Mouse (Mus musculus) neural tube, embryonic 15.5 days (tissue): Measurements from ENCODE around the gene 1110008L16Rik. TPM values are rescaled to one million over a fixed set of nuclear protein-coding genes. Genes with fewer than 3 reads are reported as not detected.
"Not testable (repeated sequence)": the region's sequence is repeated elsewhere in the genome, so short reads cannot be mapped to it uniquely, and the experiment has no call there.

Source experiments
- ATAC-seq: fragments of 200-750 bp; cut with Nextera tagmentation; 2 replicates; pipeline ENCODE4 v1.8.0; 2017; ENCODE audit warnings: mild to moderate bottlenecking, moderate TSS enrichment, moderate library complexity; ENCODE audit not compliant: low FRiP score
- H3K27ac ChIP-seq: fragments of 300-500 bp; sonication (generic); replicated peaks from 2 replicates; pipeline ENCODE4 v1.5.1; 2015; ENCODE audit warnings: mild to moderate bottlenecking, inconsistent platforms
- H3K27me3 ChIP-seq: fragments of 300-500 bp; sonication (generic); replicated peaks from 2 replicates; pipeline ENCODE4 v1.6.1; 2015; ENCODE audit warnings: inconsistent platforms
- H3K36me3 ChIP-seq: fragments of 300-500 bp; sonication (generic); 2 replicates; pipeline ENCODE4 v1.6.1; 2015; ENCODE audit warnings: inconsistent platforms
- H3K4me1 ChIP-seq: fragments of 300-500 bp; sonication (generic); 2 replicates; pipeline ENCODE4 v1.6.1; 2015; ENCODE audit warnings: inconsistent platforms
- H3K4me2 ChIP-seq: fragments of 300-500 bp; sonication (generic); 2 replicates; pipeline ENCODE4 v1.6.1; 2015; ENCODE audit warnings: inconsistent platforms, mild to moderate bottlenecking, moderate library complexity
- H3K4me3 ChIP-seq: fragments of 300-500 bp; sonication (generic); replicated peaks from 2 replicates; pipeline ENCODE4 v1.5.1; 2015; ENCODE audit warnings: mild to moderate bottlenecking, inconsistent platforms
- H3K9ac ChIP-seq: fragments of 300-500 bp; sonication (generic); replicated peaks from 2 replicates; pipeline ENCODE4 v1.6.1; 2015; ENCODE audit warnings: mild to moderate bottlenecking, inconsistent platforms
- H3K9me3 ChIP-seq: fragments of 300-500 bp; sonication (generic); replicated peaks from 2 replicates; pipeline ENCODE4 v1.6.1; 2016; ENCODE audit warnings: inconsistent platforms
- WGBS: fragments of 180-500 bp; shearing (Covaris S2); methylation state at CpG from one replicate; pipeline ENCODE4 v1.1.7; 2015; ENCODE audit warnings: mixed read lengths; 5-methylcytosine and 5-hydroxymethylcytosine counted together
- polyA plus RNA-seq: library from polyadenylated mRNA; unstranded; fragments of >200 nt; fragmentation: Nextera tagmentation; extraction: Ambion mirVana; gene quantifications from 2 replicates; pipeline ENCODE4 v1.2.1, GENCODE M21; 2015

Gene 1110008L16Rik
- polyA plus RNA-seq, 1 experiment from 2014 or later: 9.6 TPM

- Histone ChIP-seq H3K27me3 (no peaks in the 10 kb centered on the region), H3K9me3 (no peaks in the 10 kb centered on the region), H3K4me1 (peaks cover 9% of the 10 kb centered on the region), H3K27ac (no peak overlapping the region), H3K9ac (no peak overlapping the region), H3K4me3 (no peak overlapping the region), H3K4me2 (no peak overlapping the region), H3K36me3 (0 out of 2 replicates have a peak, but pooled peaks cover 5% of the 10 kb centered on the region)
- ATAC-seq: no peak
- WGBS: 94% methylated on average over 9 of the region's 9 CpGs
Measured at GRCm38 (mm10) chr12:55308731-55309130, 9.4 kb downstream of the 1110008L16Rik start.

DNA sequence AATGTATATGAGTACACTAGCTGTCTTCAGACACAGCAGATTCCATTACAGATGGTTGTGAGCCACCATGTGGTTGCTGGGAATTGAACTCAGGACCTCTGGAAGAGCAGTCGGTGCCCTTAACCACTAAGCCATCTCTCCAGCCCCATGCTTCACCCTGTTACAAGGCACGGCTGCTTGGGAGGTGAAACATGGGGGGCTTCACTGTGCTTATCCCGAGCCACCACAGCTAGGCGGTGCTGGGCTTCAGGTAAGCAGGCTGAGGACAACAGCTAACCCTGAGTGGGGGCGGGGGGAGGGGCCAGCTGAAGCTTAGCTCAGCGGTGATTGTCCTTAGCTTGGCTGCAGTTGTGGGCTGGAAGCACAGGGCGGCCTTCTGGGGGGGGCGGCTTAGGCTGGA, 10.1 kb downstream of the 1110008L16Rik start:
- H3K9ac ChIP-seq: no peak overlapping the region
- 74% methylated on average over 8 of the region's 8 CpGs for WGBS

GRCm38 (mm10) chr12:55311841-55312240, 12.5 kb downstream of the 1110008L16Rik start:
- Histone ChIP-seq H3K4me3 (no peak overlapping the region), H3K4me1 (no peaks in the 10 kb centered on the region), H3K27me3 (no peaks in the 10 kb centered on the region), H3K27ac (no peak overlapping the region), H3K4me2 (no peak overlapping the region), H3K9me3 (no peaks in the 10 kb centered on the region), H3K9ac (no peak overlapping the region), H3K36me3 (0 out of 2 replicates have a peak, but pooled peaks cover 5% of the 10 kb centered on the region)
- ATAC-seq: no peak
- WGBS: 92% methylated on average over 7 of the region's 7 CpGs

More for the DNA sequence above, 10.1 kb downstream of the 1110008L16Rik start:
- no peak overlapping the region for H3K4me2 ChIP-seq
- H3K36me3 ChIP-seq: 0 out of 2 replicates have a peak, but pooled peaks cover 5% of the 10 kb centered on the region
- peaks cover 4% of the 10 kb centered on the region; the same call in 1 of the 2 replicates for H3K4me1 ChIP-seq
- no peak overlapping the region for H3K27ac ChIP-seq
- H3K4me3 ChIP-seq: no peak overlapping the region
- ATAC-seq: no peak
- H3K9me3 ChIP-seq: no peaks in the 10 kb centered on the region
- no peaks in the 10 kb centered on the region for H3K27me3 ChIP-seq

GRCm38 (mm10) chr12:55313901-55314300, 14.5 kb downstream of the 1110008L16Rik start:
- 91% methylated on average over 5 of the region's 5 CpGs for WGBS
- no peak overlapping the region for H3K4me2 ChIP-seq
- ATAC-seq: no peak
- H3K9ac ChIP-seq: no peak overlapping the region
- no peaks in the 10 kb centered on the region for H3K4me1 ChIP-seq
- H3K9me3 ChIP-seq: no peaks in the 10 kb centered on the region
- H3K4me3 ChIP-seq: no peak overlapping the region
- H3K36me3 ChIP-seq: 0 out of 2 replicates have a peak, but pooled peaks cover 6% of the 10 kb centered on the region
- H3K27me3 ChIP-seq: no peaks in the 10 kb centered on the region
- no peak overlapping the region for H3K27ac ChIP-seq

DNA sequence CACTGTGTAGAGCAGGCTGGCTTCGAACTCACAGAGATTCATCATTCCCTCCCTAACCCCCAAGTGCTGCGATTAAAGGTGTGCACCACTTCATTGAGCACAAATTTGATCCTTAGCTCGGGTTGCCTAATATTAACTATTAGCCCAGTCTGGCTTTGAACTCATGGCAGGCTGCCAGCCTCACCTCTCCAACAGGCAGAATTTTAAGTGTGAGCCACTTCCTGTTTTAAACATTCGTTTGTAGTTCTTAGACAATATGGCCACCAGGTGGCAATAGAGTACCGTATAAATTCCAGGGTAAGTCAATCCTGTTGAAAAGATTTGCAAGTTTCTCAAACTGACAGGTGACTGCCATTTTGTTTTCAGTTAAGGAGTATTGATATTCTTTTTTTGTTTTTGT, 15.8 kb downstream of the 1110008L16Rik start:
- Histone ChIP-seq H3K4me2 (no peak overlapping the region), H3K27ac (no peak overlapping the region), H3K27me3 (no peaks in the 10 kb centered on the region), H3K4me3 (no peak overlapping the region), H3K36me3 (0 out of 2 replicates have a peak, but pooled peaks cover 3% of the 10 kb centered on the region), H3K9ac (no peak overlapping the region), H3K9me3 (no peaks in the 10 kb centered on the region), H3K4me1 (no peaks in the 10 kb centered on the region)
- WGBS: 52% methylated on average over 5 of the region's 5 CpGs
- no peak for ATAC-seq

DNA sequence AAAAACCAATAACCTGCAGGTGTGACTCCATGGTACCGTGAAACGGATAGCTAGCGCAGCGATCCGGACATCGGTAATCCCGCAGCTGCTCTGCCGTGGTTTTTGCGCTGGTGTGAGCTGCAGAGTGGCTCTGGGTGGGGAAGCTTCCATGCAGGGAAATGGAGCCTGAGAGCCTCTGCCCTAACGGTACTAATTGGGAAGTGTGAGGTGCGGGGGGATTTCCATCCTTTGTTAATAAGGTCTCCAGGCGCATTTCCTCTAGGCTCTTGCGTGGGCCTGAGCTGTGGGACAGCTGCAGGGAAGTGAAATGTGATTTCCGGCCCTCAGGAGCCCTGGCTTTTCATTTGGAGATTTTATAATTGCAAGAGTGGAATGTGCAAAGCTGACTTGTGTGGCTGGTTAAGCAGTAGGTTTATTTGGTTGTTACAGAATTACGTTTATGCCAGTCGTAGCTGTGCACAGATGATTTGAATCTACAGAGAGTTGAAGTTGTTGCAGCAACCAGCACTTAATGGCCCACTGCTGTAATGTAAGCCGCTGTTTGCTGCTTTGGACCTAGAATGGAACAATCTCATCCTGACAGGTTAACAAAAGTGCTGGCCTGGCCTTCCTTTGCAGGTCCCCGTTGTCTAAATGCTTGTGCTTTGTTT, 22.4 kb downstream of the 1110008L16Rik start:
- peaks cover 4% of the 10 kb centered on the region; the same call in 1 of the 2 replicates for H3K4me1 ChIP-seq
- WGBS: 74% methylated on average over 18 of the region's 18 CpGs
- no peak overlapping the region for H3K4me3 ChIP-seq
- no peaks in the 10 kb centered on the region for H3K9me3 ChIP-seq
- H3K27me3 ChIP-seq: no peaks in the 10 kb centered on the region
- H3K9ac ChIP-seq: no peak overlapping the region
- no peak overlapping the region for H3K4me2 ChIP-seq
- peak overlapping the region; percentile 43 for H3K27ac ChIP-seq
- 0 out of 2 replicates have a peak, but pooled peaks cover 3% of the 10 kb centered on the region for H3K36me3 ChIP-seq
- ATAC-seq: no peak

- H3K4me3 ChIP-seq: no peak overlapping the region
- no peak overlapping the region for H3K27ac ChIP-seq
- WGBS: 89% methylated on average over 7 of the region's 7 CpGs
- 0 out of 2 replicates have a peak, but pooled peaks cover 3% of the 10 kb centered on the region for H3K36me3 ChIP-seq
- ATAC-seq: no peak
- H3K9ac ChIP-seq: no peak overlapping the region
- no peaks in the 10 kb centered on the region for H3K27me3 ChIP-seq
- H3K9me3 ChIP-seq: no peaks in the 10 kb centered on the region
- H3K4me1 ChIP-seq: peaks cover 4% of the 10 kb centered on the region; the same call in 1 of the 2 replicates
- no peak overlapping the region for H3K4me2 ChIP-seq
Measured at GRCm38 (mm10) chr12:55325702-55326101, 26.3 kb downstream of the 1110008L16Rik start.

- WGBS: 92% methylated on average over 4 of the region's 4 CpGs
- no peak overlapping the region for H3K4me2 ChIP-seq
- no peak overlapping the region for H3K27ac ChIP-seq
- no peaks in the 10 kb centered on the region for H3K4me1 ChIP-seq
- no peaks in the 10 kb centered on the region for H3K9me3 ChIP-seq
- H3K36me3 ChIP-seq: 0 out of 2 replicates have a peak, but pooled peaks cover 3% of the 10 kb centered on the region
- no peak overlapping the region for H3K4me3 ChIP-seq
- no peak overlapping the region for H3K9ac ChIP-seq
- no peak for ATAC-seq
- no peaks in the 10 kb centered on the region for H3K27me3 ChIP-seq
Measured at GRCm38 (mm10) chr12:55328784-55329183, 29.4 kb downstream of the 1110008L16Rik start.

DNA sequence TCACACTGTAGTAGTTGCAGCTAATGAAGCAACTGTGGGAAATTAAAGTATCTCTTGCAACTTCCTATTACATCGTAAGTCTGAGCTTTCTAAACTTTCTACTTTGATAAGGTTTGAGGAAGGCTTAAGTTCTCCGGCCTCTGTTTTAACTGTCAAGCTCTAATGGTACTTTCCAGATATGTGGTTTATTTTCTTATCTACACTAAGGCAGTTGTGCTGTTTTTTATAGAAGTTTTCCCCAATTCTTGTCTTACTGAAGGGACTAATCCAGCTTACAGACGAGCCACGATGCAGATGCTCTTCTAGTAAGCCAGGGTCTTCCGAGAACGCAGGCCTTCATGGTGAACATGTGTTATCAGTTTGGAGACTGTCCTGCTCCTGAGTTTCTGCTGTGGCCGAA, 30.0 kb downstream of the 1110008L16Rik start:
- Histone ChIP-seq H3K36me3 (0 out of 2 replicates have a peak, but pooled peaks cover 3% of the 10 kb centered on the region), H3K9me3 (no peaks in the 10 kb centered on the region), H3K4me1 (no peaks in the 10 kb centered on the region), H3K4me3 (no peak overlapping the region), H3K9ac (no peak overlapping the region), H3K27ac (no peak overlapping the region), H3K27me3 (no peaks in the 10 kb centered on the region), H3K4me2 (no peak overlapping the region)
- WGBS: 95% methylated on average over 7 of the region's 7 CpGs
- ATAC-seq: no peak

- no peak overlapping the region for H3K4me3 ChIP-seq
- ATAC-seq: no peak
- H3K4me1 ChIP-seq: no peaks in the 10 kb centered on the region
- no peak overlapping the region for H3K9ac ChIP-seq
- 0 out of 2 replicates have a peak, but pooled peaks cover 3% of the 10 kb centered on the region for H3K36me3 ChIP-seq
- no peaks in the 10 kb centered on the region for H3K9me3 ChIP-seq
- 93% methylated on average over 7 of the region's 7 CpGs for WGBS
- H3K27me3 ChIP-seq: no peaks in the 10 kb centered on the region
- H3K4me2 ChIP-seq: no peak overlapping the region
- H3K27ac ChIP-seq: no peak overlapping the region
Measured at GRCm38 (mm10) chr12:55333662-55334061, 34.3 kb downstream of the 1110008L16Rik start.

DNA sequence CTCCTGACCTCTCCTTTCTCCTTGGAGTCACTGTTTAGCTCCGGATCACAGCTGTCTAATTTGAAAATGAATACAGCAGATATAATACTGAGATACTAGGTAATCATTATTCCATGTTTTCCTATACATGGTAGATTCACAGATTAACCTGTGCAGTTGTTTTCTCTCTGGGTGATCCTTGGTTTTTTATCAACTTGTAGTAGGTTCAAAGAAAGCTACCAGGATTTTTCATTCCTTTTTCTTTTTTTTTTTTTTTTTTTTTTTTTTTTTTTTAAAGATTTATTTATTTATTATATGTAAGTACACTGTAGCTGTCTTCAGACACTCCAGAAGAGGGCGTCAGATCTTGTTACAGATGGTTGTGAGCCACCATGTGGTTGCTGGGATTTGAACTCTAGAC, 39.1 kb downstream of the 1110008L16Rik start:
- not testable (repeated sequence) for ATAC-seq
- WGBS: 91% methylated on average over 1 of the region's 2 CpGs

GRCm38 (mm10) chr12:55343045-55343444, 43.7 kb downstream of the 1110008L16Rik start:
- not testable (repeated sequence) for H3K27ac ChIP-seq, H3K4me2 ChIP-seq, H3K4me1 ChIP-seq, H3K4me3 ChIP-seq, H3K9me3 ChIP-seq, ATAC-seq, H3K27me3 ChIP-seq, H3K36me3 ChIP-seq, H3K9ac ChIP-seq
- WGBS: 89% methylated on average over 1 of the region's 1 CpGs

More for the DNA sequence above, 39.1 kb downstream of the 1110008L16Rik start:
- not testable (repeated sequence) for H3K4me3 ChIP-seq, H3K9ac ChIP-seq, H3K4me2 ChIP-seq, H3K9me3 ChIP-seq, H3K27ac ChIP-seq, H3K4me1 ChIP-seq, H3K36me3 ChIP-seq, H3K27me3 ChIP-seq
